Mouse (Mus musculus) adrenal gland, postnatal 25 days (tissue): ENCODE results near the gene Bphl. TPM values are rescaled to one million over a fixed set of nuclear protein-coding genes. Genes with fewer than 3 reads are reported as not detected.

Source experiments
- total RNA-seq: library from RNA; stranded (reverse); gene quantifications from 2 replicates; pipeline ENCODE4 v1.2.3, GENCODE M21; 2021

Gene Bphl
- total RNA-seq, 1 experiment from 2014 or later = 96.6 TPM

Other genes starting within 250 kb of the Bphl start
- not detected in 2 replicates for gene Serpinb6e, start 194.2 kb upstream of the Bphl start, total RNA-seq
- not detected in 2 replicates for gene Serpinb6c, start 131.9 kb upstream of the Bphl start, total RNA-seq
- gene Nqo2, start 72.9 kb upstream of the Bphl start, total RNA-seq = 61.7 and 75.1 TPM in 2 replicates
- gene Ripk1, start 35.2 kb upstream of the Bphl start, total RNA-seq = 35.0 and 35.3 TPM in 2 replicates
- 497 and 541 TPM in 2 replicates for gene Serpinb6a, start 34.8 kb upstream of the Bphl start, total RNA-seq
- gene Tubb2a, start 40.4 kb downstream of the Bphl start, total RNA-seq = 17.8 and 23.2 TPM in 2 replicates
- 0.71 and 0.76 TPM in 2 replicates for gene Tubb2b, start 92.9 kb downstream of the Bphl start, total RNA-seq
- 29.7 and 29.9 TPM in 2 replicates for gene Psmg4, start 125.4 kb downstream of the Bphl start, total RNA-seq